11 mouse cellular contexts compared by ENCODE assay signal in the genomic region with DNA sequence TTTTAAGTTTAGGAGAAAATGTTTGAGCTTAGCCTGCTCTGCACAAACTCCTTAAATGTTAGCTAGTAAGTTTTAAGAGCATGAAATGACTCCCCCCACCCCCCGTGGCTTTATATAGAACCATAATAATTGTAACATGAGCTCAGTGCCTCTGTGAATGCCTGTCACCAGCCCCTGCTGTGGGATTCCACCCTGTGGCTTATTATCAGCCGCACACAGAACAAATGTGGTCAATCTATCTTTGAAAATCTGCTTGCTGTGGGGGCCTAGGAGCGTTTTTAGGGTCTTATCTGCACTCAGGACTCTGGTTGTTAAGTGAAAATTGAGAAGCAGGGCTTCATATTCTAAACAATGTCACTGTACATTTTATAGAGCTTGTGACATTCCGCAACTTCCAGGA.
A peak's percentile ranks its signal among the peaks of the same experiment; 100 is the strongest.
DNase-seq lines count a peak whose midpoint lies in the region; ATAC-seq and TF ChIP-seq lines count a peak whose summit lies in the region.
"Had no signal": no experiment of that assay in that cellular context is flagged by ENCODE, and none has a peak within 500 bp of the region (broad histone marks: within the 10 kb centered on the region; RNA-seq: fewer than 3 reads in every experiment).

No protein-coding gene starts in this region.

- no peaks in the 10 kb centered on the region for H3K36me3 ChIP-seq in heart, embryonic 12.5 days
- H3K36me3 ChIP-seq in neural tube, embryonic 13.5 days, result no peaks in the 10 kb centered on the region
- no peaks in the 10 kb centered on the region for H3K36me3 ChIP-seq in hindbrain, embryonic 15.5 days

- peak overlapping the region; percentile 43 for H3K4me2 ChIP-seq in heart, embryonic 12.5 days
- no peak overlapping the region for H3K4me2 ChIP-seq in neural tube, embryonic 13.5 days
- no peak overlapping the region for H3K4me2 ChIP-seq in hindbrain, embryonic 15.5 days

- peaks cover 79% of the 10 kb centered on the region for H3K4me1 ChIP-seq in heart, embryonic 12.5 days (replicated peaks)
- H3K4me1 ChIP-seq in neural tube, embryonic 13.5 days (replicated peaks), result peaks cover 68% of the 10 kb centered on the region
- H3K4me1 ChIP-seq in hindbrain, embryonic 15.5 days (replicated peaks), result peaks cover 55% of the 10 kb centered on the region
- peaks cover 37% of the 10 kb centered on the region for H3K4me1 ChIP-seq in olfactory bulb, adult 2 months (ENCODE audit: control insufficient read depth, insufficient read depth, low read length)

- WGBS in heart, embryonic 12.5 days, result 14% methylated on average over 4 of the region's 4 CpGs
- WGBS in neural tube, embryonic 13.5 days, result 28% methylated on average over 4 of the region's 4 CpGs
- WGBS in hindbrain, embryonic 15.5 days, result 35% methylated on average over 4 of the region's 4 CpGs
- 36% methylated on average over 4 of the region's 4 CpGs for WGBS in olfactory bulb, adult 2 months

- ATAC-seq in heart, embryonic 12.5 days (ENCODE audit: insufficient number of reproducible peaks, low FRiP score), result no peak
- no peak for ATAC-seq in neural tube, embryonic 13.5 days (ENCODE audit: low read depth)
- ATAC-seq in hindbrain, embryonic 15.5 days (ENCODE audit: low FRiP score, low read depth), result no peak
- ATAC-seq: lung, postnatal 0 days had no signal

- H3K9me3 ChIP-seq in heart, embryonic 12.5 days (replicated peaks), result no peaks in the 10 kb centered on the region
- H3K9me3 ChIP-seq in neural tube, embryonic 13.5 days, result no peaks in the 10 kb centered on the region
- no peaks in the 10 kb centered on the region for H3K9me3 ChIP-seq in hindbrain, embryonic 15.5 days

- H3K9ac ChIP-seq in heart, embryonic 12.5 days, result 0 out of 2 replicates have a peak overlapping the region, but pooled peaks have one; percentile 1
- H3K9ac ChIP-seq in neural tube, embryonic 13.5 days, result 0 out of 2 replicates have a peak overlapping the region, but pooled peaks have one; percentile 31
- no peak overlapping the region for H3K9ac ChIP-seq in hindbrain, embryonic 15.5 days

- no peak for TF ChIP-seq CTCF in olfactory bulb, adult 2 months (IDR thresholded peaks at IDR 0.05; ENCODE audit: insufficient read depth, low read depth, low read length)

- no peaks in the 10 kb centered on the region for H3K27me3 ChIP-seq in heart, embryonic 12.5 days (replicated peaks)
- H3K27me3 ChIP-seq in neural tube, embryonic 13.5 days, result no peaks in the 10 kb centered on the region
- H3K27me3 ChIP-seq in hindbrain, embryonic 15.5 days, result no peaks in the 10 kb centered on the region

- no peak for TF ChIP-seq POLR2A in olfactory bulb, adult 2 months (IDR thresholded peaks at IDR 0.05; ENCODE audit: insufficient read depth, low read depth, low read length)

- H3K4me3 ChIP-seq in heart, embryonic 12.5 days, result no peak overlapping the region; the same call in 1 of the 2 replicates
- H3K4me3 ChIP-seq in neural tube, embryonic 13.5 days, result no peak overlapping the region
- H3K4me3 ChIP-seq in hindbrain, embryonic 15.5 days, result no peak overlapping the region
- H3K4me3 ChIP-seq in olfactory bulb, adult 2 months (ENCODE audit: insufficient read depth, low read depth, low read length), result no peak overlapping the region

- H3K27ac ChIP-seq in heart, embryonic 12.5 days (ENCODE audit: poor library complexity, severe bottlenecking), result peak overlapping the region; percentile 95
- peak overlapping the region; percentile 66 for H3K27ac ChIP-seq in neural tube, embryonic 13.5 days (replicated peaks)
- H3K27ac ChIP-seq in hindbrain, embryonic 15.5 days (replicated peaks), result 0 out of 2 replicates have a peak overlapping the region, but pooled peaks have one; percentile 23
- peak overlapping the region; percentile 50 for H3K27ac ChIP-seq in olfactory bulb, adult 2 months (ENCODE audit: insufficient read depth, low read depth, low read length)

- DNase-seq in heart, adult 11 months, result no peak
- DNase-seq in neural tube, embryonic 10.5 days (ENCODE audit: extremely low spot score, low spot score), result no peak
- no peak for DNase-seq in lung, postnatal 36 days
- DNase-seq in cerebellum, postnatal 36 days, result no peak
- DNase-seq: adrenal gland, postnatal 10 days; gastrocnemius, postnatal 10 days had no signal

Comparison
In these comparisons a context has a peak if more than half of its experiments do, and no peak if none do; other contexts are left out.
1. H3K27ac ChIP-seq: peak in every context shown above with its lines; median percentile 95 in heart, embryonic 12.5 days; 66 in neural tube, embryonic 13.5 days; 50 in olfactory bulb, adult 2 months; 23 in hindbrain, embryonic 15.5 days.